Mouse (Mus musculus) neural tube, embryonic 12.5 days (tissue): ENCODE measurements around the gene Mog. TPM values are rescaled to one million over a fixed set of nuclear protein-coding genes. Genes with fewer than 3 reads are reported as not detected.

Source experiments
- ATAC-seq: fragments of 200-750 bp; cut with Nextera tagmentation; 2 replicates; pipeline ENCODE4 v1.8.0; 2017; ENCODE audit warnings: low read depth, mild to moderate bottlenecking, moderate TSS enrichment, moderate library complexity; ENCODE audit not compliant: low FRiP score
- H3K27ac ChIP-seq: fragments of 300-500 bp; sonication (generic); 2 replicates; pipeline ENCODE4 v1.5.1; 2016
- H3K27me3 ChIP-seq: fragments of 300-500 bp; sonication (generic); replicated peaks from 2 replicates; pipeline ENCODE4 v1.6.1; 2016; ENCODE audit warnings: mild to moderate bottlenecking
- H3K36me3 ChIP-seq: fragments of 300-500 bp; sonication (generic); 2 replicates; pipeline ENCODE4 v1.6.1; 2016; ENCODE audit warnings: mild to moderate bottlenecking
- H3K4me1 ChIP-seq: fragments of 300-500 bp; sonication (generic); 2 replicates; pipeline ENCODE4 v1.6.1; 2016
- H3K4me2 ChIP-seq: fragments of 300-500 bp; sonication (generic); replicated peaks from 2 replicates; pipeline ENCODE4 v1.6.1; 2016; ENCODE audit warnings: mild to moderate bottlenecking
- H3K4me3 ChIP-seq: fragments of 300-500 bp; sonication (generic); 2 replicates; pipeline ENCODE4 v1.5.1; 2016
- H3K9ac ChIP-seq: fragments of 300-500 bp; sonication (generic); 2 replicates; pipeline ENCODE4 v1.6.1; 2016; ENCODE audit warnings: mild to moderate bottlenecking
- H3K9me3 ChIP-seq: fragments of 300-500 bp; sonication (generic); 2 replicates; pipeline ENCODE4 v1.6.1; 2016; ENCODE audit warnings: mild to moderate bottlenecking
- WGBS: fragments of 180-500 bp; shearing (Covaris S2); methylation state at CpG from one replicate; pipeline ENCODE4 v1.1.7; 2016; 5-methylcytosine and 5-hydroxymethylcytosine counted together
- polyA plus RNA-seq: library from polyadenylated mRNA; unstranded; fragments of >200 nt; fragmentation: Nextera tagmentation; extraction: Ambion mirVana; gene quantifications from 2 replicates; pipeline ENCODE4 v1.2.1, GENCODE M21; 2016

Gene Mog
- polyA plus RNA-seq, 1 experiment from 2014 or later = 1.0 TPM

GRCm38 (mm10) chr17:37051745-37052144, 28.5 kb upstream of the Mog start:
- WGBS = 57% methylated on average over 4 of the region's 4 CpGs
- H3K4me3 ChIP-seq = peak overlapping the region; percentile 68; the same call in 1 of the 2 replicates
- H3K9me3 ChIP-seq = no peaks in the 10 kb centered on the region
- H3K27ac ChIP-seq = no peak overlapping the region
- H3K4me1 ChIP-seq = peaks cover 42% of the 10 kb centered on the region
- 0 out of 2 replicates have a peak overlapping the region, but pooled peaks have one; percentile 81 for H3K9ac ChIP-seq
- H3K4me2 ChIP-seq = peak overlapping the region; percentile 85
- peaks cover 36% of the 10 kb centered on the region for H3K36me3 ChIP-seq
- peaks cover 8% of the 10 kb centered on the region for H3K27me3 ChIP-seq
- ATAC-seq = no peak

- Histone ChIP-seq H3K36me3 (peaks cover 27% of the 10 kb centered on the region), H3K4me1 (peaks cover 42% of the 10 kb centered on the region), H3K4me3 (peak overlapping the region; percentile 68), H3K9ac (peak overlapping the region; percentile 81), H3K4me2 (peak overlapping the region; percentile 85), H3K27ac (no peak overlapping the region), H3K9me3 (no peaks in the 10 kb centered on the region), H3K27me3 (peaks cover 8% of the 10 kb centered on the region)
- 2% methylated on average over 27 of the region's 27 CpGs for WGBS
- peak; percentile 30 for ATAC-seq
Observed at GRCm38 (mm10) chr17:37050876-37051275, 27.7 kb upstream of the Mog start.

- Histone ChIP-seq H3K9ac (peak overlapping the region; percentile 81), H3K4me3 (peak overlapping the region; percentile 68), H3K4me2 (peak overlapping the region; percentile 85), H3K27me3 (peaks cover 8% of the 10 kb centered on the region), H3K36me3 (peaks cover 23% of the 10 kb centered on the region), H3K4me1 (peaks cover 42% of the 10 kb centered on the region), H3K9me3 (no peaks in the 10 kb centered on the region), H3K27ac (peak overlapping the region; percentile 62; the same call in 1 of the 2 replicates)
- WGBS = under 1% methylated on average over 22 of the region's 22 CpGs
- peak; percentile 63 for ATAC-seq
Observed at GRCm38 (mm10) chr17:37050399-37050798, 27.2 kb upstream of the Mog start.

- Histone ChIP-seq H3K4me1 (peaks cover 48% of the 10 kb centered on the region), H3K9me3 (no peaks in the 10 kb centered on the region), H3K27ac (peak overlapping the region; percentile 62), H3K4me2 (peak overlapping the region; percentile 85), H3K36me3 (peaks cover 16% of the 10 kb centered on the region), H3K27me3 (peaks cover 8% of the 10 kb centered on the region), H3K9ac (peak overlapping the region; percentile 81), H3K4me3 (peak overlapping the region; percentile 68)
- WGBS = 1% methylated on average over 39 of the region's 39 CpGs
- ATAC-seq = peak; percentile 15; the same call in 1 of the 2 replicates
Observed at GRCm38 (mm10) chr17:37049570-37050310, 26.5 kb upstream of the Mog start.

GRCm38 (mm10) chr17:37048383-37048782, 25.2 kb upstream of the Mog start:
- Histone ChIP-seq H3K4me2 (peak overlapping the region; percentile 85), H3K4me3 (peak overlapping the region; percentile 15; the same call in 1 of the 2 replicates), H3K36me3 (peaks cover 3% of the 10 kb centered on the region; the same call in 1 of the 2 replicates), H3K4me1 (peaks cover 49% of the 10 kb centered on the region), H3K27ac (no peak overlapping the region), H3K9me3 (no peaks in the 10 kb centered on the region), H3K27me3 (peaks cover 8% of the 10 kb centered on the region), H3K9ac (0 out of 2 replicates have a peak overlapping the region, but pooled peaks have one; percentile 40)
- WGBS = 70% methylated on average over 7 of the region's 7 CpGs
- no peak for ATAC-seq

- 27% methylated on average over 3 of the region's 3 CpGs for WGBS
- H3K4me1 ChIP-seq = peaks cover 49% of the 10 kb centered on the region
- peaks cover 8% of the 10 kb centered on the region for H3K27me3 ChIP-seq
- ATAC-seq = no peak
- H3K4me2 ChIP-seq = peak overlapping the region; percentile 85
- H3K27ac ChIP-seq = no peak overlapping the region
- peak overlapping the region; percentile 15; the same call in 1 of the 2 replicates for H3K4me3 ChIP-seq
- no peaks in the 10 kb centered on the region for H3K36me3 ChIP-seq
- H3K9ac ChIP-seq = 0 out of 2 replicates have a peak overlapping the region, but pooled peaks have one; percentile 40
- no peaks in the 10 kb centered on the region for H3K9me3 ChIP-seq
Observed at GRCm38 (mm10) chr17:37047981-37048380, 24.8 kb upstream of the Mog start.

GRCm38 (mm10) chr17:37047332-37047976, 24.3 kb upstream of the Mog start:
- Histone ChIP-seq H3K9me3 (no peaks in the 10 kb centered on the region), H3K27ac (no peak overlapping the region), H3K4me3 (peak overlapping the region; percentile 79), H3K4me2 (peak overlapping the region; percentile 85), H3K36me3 (no peaks in the 10 kb centered on the region), H3K27me3 (peaks cover 8% of the 10 kb centered on the region), H3K4me1 (peaks cover 49% of the 10 kb centered on the region), H3K9ac (peak overlapping the region; percentile 94)
- no peak for ATAC-seq
- WGBS = 14% methylated on average over 19 of the region's 19 CpGs

- 1% methylated on average over 44 of the region's 58 CpGs for WGBS
- peak overlapping the region; percentile 85 for H3K4me2 ChIP-seq
- H3K9me3 ChIP-seq = no peaks in the 10 kb centered on the region
- peaks cover 41% of the 10 kb centered on the region for H3K4me1 ChIP-seq
- peak overlapping the region; percentile 81 for H3K27ac ChIP-seq
- H3K9ac ChIP-seq = peak overlapping the region; percentile 94
- peak; percentile 51 for ATAC-seq
- peak overlapping the region; percentile 79 for H3K4me3 ChIP-seq
- H3K27me3 ChIP-seq = peaks cover 8% of the 10 kb centered on the region
- no peaks in the 10 kb centered on the region for H3K36me3 ChIP-seq
Observed at GRCm38 (mm10) chr17:37046312-37047112, 23.3 kb upstream of the Mog start.

GRCm38 (mm10) chr17:37045611-37046311, 22.6 kb upstream of the Mog start, which contains the start of gene Gabbr1:
Gene Gabbr1 (plus strand): TSS chr17:37045966.
- peak within 1 kb of the TSS; percentile 85 for H3K4me2 ChIP-seq
- H3K27ac ChIP-seq = peak within 1 kb of the TSS; percentile 81
- H3K27me3 ChIP-seq = peaks cover 8% of the 10 kb centered on the region
- peak; percentile 79 for ATAC-seq
- H3K9ac ChIP-seq = peak within 1 kb of the TSS; percentile 94
- H3K9me3 ChIP-seq = no peaks in the 10 kb centered on the region
- H3K4me1 ChIP-seq = peaks cover 35% of the 10 kb centered on the region
- H3K4me3 ChIP-seq = peak within 1 kb of the TSS; percentile 79
- WGBS = under 1% methylated on average over 42 of the region's 55 CpGs
- no peaks in the 10 kb centered on the region for H3K36me3 ChIP-seq

- Histone ChIP-seq H3K4me1 (peaks cover 28% of the 10 kb centered on the region), H3K27me3 (peaks cover 8% of the 10 kb centered on the region), H3K27ac (peak overlapping the region; percentile 58), H3K9ac (peak overlapping the region; percentile 94), H3K9me3 (no peaks in the 10 kb centered on the region), H3K36me3 (no peaks in the 10 kb centered on the region), H3K4me3 (peak overlapping the region; percentile 79), H3K4me2 (peak overlapping the region; percentile 85)
- ATAC-seq = no peak
- WGBS = 84% methylated on average over 7 of the region's 7 CpGs
Observed at GRCm38 (mm10) chr17:37044651-37045244, 21.6 kb upstream of the Mog start.
